Mouse (Mus musculus) liver, embryonic 15.5 days (tissue): Measurements from ENCODE around the gene Mal. TPM values are rescaled to one million over a fixed set of nuclear protein-coding genes. Genes with fewer than 3 reads are reported as not detected.
A peak's percentile ranks its signal among the peaks of the same experiment; 100 is the strongest.
"Not testable (repeated sequence)": the region's sequence is repeated elsewhere in the genome, so short reads cannot be mapped to it uniquely, and the experiment has no call there.

Experiments
- ATAC-seq: fragments of 200-750 bp; cut with Nextera tagmentation; 2 replicates; pipeline ENCODE4 v1.8.0; 2017; ENCODE audit warnings: moderate number of reproducible peaks, mild to moderate bottlenecking, moderate library complexity; ENCODE audit not compliant: insufficient read depth
- H3K27ac ChIP-seq: fragments of 300-500 bp; sonication (generic); replicated peaks from 2 replicates; pipeline ENCODE4 v1.5.1; 2015; ENCODE audit warnings: mild to moderate bottlenecking, inconsistent platforms
- H3K27me3 ChIP-seq: fragments of 300-500 bp; sonication (generic); 2 replicates; pipeline ENCODE4 v1.6.1; 2015; ENCODE audit warnings: mild to moderate bottlenecking, inconsistent platforms
- H3K36me3 ChIP-seq: fragments of 300-500 bp; sonication (generic); replicated peaks from 2 replicates; pipeline ENCODE4 v1.6.1; 2015; ENCODE audit warnings: moderate library complexity, mild to moderate bottlenecking, inconsistent platforms
- H3K4me1 ChIP-seq: fragments of 300-500 bp; sonication (generic); replicated peaks from 2 replicates; pipeline ENCODE4 v1.6.1; 2015; ENCODE audit warnings: inconsistent platforms
- H3K4me2 ChIP-seq: fragments of 300-500 bp; sonication (generic); 2 replicates; pipeline ENCODE4 v1.6.1; 2015; ENCODE audit warnings: moderate library complexity, mild to moderate bottlenecking, inconsistent platforms
- H3K4me3 ChIP-seq: fragments of 300-500 bp; sonication (generic); replicated peaks from 2 replicates; pipeline ENCODE4 v1.5.1; 2015; ENCODE audit warnings: mild to moderate bottlenecking, inconsistent platforms
- H3K9ac ChIP-seq: fragments of 300-500 bp; sonication (generic); 2 replicates; pipeline ENCODE4 v1.6.1; 2015; ENCODE audit warnings: moderate library complexity, mild to moderate bottlenecking, inconsistent platforms
- H3K9me3 ChIP-seq: fragments of 300-500 bp; sonication (generic); replicated peaks from 2 replicates; pipeline ENCODE4 v1.6.1; 2016; ENCODE audit warnings: inconsistent platforms
- WGBS: fragments of 180-500 bp; shearing (Covaris S2); methylation state at CpG from one replicate; pipeline ENCODE4 v1.1.7; 2015; ENCODE audit warnings: mixed read lengths; ENCODE audit not compliant: insufficient replicate concordance; 5-methylcytosine and 5-hydroxymethylcytosine counted together
- polyA plus RNA-seq: library from polyadenylated mRNA; unstranded; fragments of >200 nt; fragmentation: Nextera tagmentation; extraction: Ambion mirVana; gene quantifications from 2 replicates; pipeline ENCODE4 v1.2.1, GENCODE M21; 2015

The Mal gene
- polyA plus RNA-seq, 1 experiment from 2014 or later = 0.31 TPM

GRCm38 (mm10) chr2:127624786-127625185 is 31.7 kb downstream of the Mal start:
- 64% methylated on average over 2 of the region's 2 CpGs for WGBS
- H3K36me3 ChIP-seq = no peaks in the 10 kb centered on the region
- H3K4me2 ChIP-seq = no peak overlapping the region
- H3K9me3 ChIP-seq = no peaks in the 10 kb centered on the region
- no peaks in the 10 kb centered on the region for H3K4me1 ChIP-seq
- H3K9ac ChIP-seq = no peak overlapping the region
- no peak overlapping the region for H3K27ac ChIP-seq
- peaks cover 9% of the 10 kb centered on the region; the same call in 1 of the 2 replicates for H3K27me3 ChIP-seq
- no peak overlapping the region for H3K4me3 ChIP-seq
- no peak for ATAC-seq

- Histone ChIP-seq H3K9ac (no peak overlapping the region), H3K9me3 (no peaks in the 10 kb centered on the region), H3K4me1 (no peaks in the 10 kb centered on the region), H3K4me2 (no peak overlapping the region), H3K27ac (no peak overlapping the region), H3K27me3 (peaks cover 9% of the 10 kb centered on the region; the same call in 1 of the 2 replicates), H3K36me3 (no peaks in the 10 kb centered on the region), H3K4me3 (no peak overlapping the region)
- ATAC-seq = no peak
- 34% methylated on average over 3 of the region's 3 CpGs for WGBS
These were observed 34.4 kb downstream of the Mal start for GRCm38 (mm10) chr2:127622065-127622464.

DNA sequence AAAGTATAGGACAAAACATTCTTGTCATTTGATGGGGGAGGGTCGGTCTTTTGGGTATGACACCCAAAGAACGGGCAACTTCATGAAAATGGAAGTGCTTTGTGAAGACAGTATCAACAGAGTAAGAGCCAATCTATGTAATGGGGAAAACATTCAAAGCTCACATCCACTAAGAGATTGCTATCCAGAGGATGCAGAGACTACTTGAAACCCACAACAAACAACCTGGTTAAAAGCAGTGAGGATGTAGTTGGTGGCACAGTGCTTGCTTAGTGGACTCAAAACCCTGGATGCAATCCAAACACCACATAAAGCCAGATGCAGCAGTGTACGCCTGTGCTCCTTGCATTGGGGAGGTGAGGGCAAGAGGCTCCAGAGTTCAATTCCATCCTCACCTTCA is 37.2 kb downstream of the Mal start:
- H3K4me2 ChIP-seq = no peak overlapping the region
- H3K9me3 ChIP-seq = no peaks in the 10 kb centered on the region
- no peak overlapping the region for H3K9ac ChIP-seq
- H3K4me3 ChIP-seq = no peak overlapping the region
- peaks cover 9% of the 10 kb centered on the region; the same call in 1 of the 2 replicates for H3K27me3 ChIP-seq
- no peak overlapping the region for H3K27ac ChIP-seq
- no peaks in the 10 kb centered on the region for H3K4me1 ChIP-seq
- H3K36me3 ChIP-seq = no peaks in the 10 kb centered on the region
- no peak for ATAC-seq
- 52% methylated on average over 3 of the region's 3 CpGs for WGBS

- H3K4me2 ChIP-seq = no peak overlapping the region
- no peak overlapping the region for H3K9ac ChIP-seq
- H3K4me1 ChIP-seq = no peaks in the 10 kb centered on the region
- H3K27ac ChIP-seq = no peak overlapping the region
- H3K27me3 ChIP-seq = peaks cover 9% of the 10 kb centered on the region; the same call in 1 of the 2 replicates
- H3K4me3 ChIP-seq = no peak overlapping the region
- no peak for ATAC-seq
- H3K9me3 ChIP-seq = no peaks in the 10 kb centered on the region
- 65% methylated on average over 4 of the region's 4 CpGs for WGBS
- no peaks in the 10 kb centered on the region for H3K36me3 ChIP-seq
These were observed 44.2 kb downstream of the Mal start for GRCm38 (mm10) chr2:127612288-127612687.

DNA sequence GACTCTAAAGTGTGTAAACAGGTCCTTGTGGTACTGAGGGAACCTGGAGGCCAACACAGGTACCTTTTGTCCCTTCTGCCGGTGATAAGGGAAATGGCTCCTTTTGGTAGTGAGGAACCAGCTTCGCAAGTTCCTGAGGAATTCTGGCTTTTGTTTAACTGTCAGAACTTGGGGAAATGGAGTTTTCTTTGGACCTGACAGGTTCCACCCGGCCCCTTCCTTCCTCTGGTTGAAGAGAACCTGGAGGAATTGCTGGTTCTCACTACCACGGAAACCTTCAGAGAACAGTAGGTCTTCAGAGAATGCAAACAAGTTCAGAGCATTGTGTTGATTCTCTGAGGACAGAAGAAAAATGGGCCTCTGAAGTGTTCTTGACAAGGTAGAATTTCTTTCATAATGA is 45.1 kb downstream of the Mal start:
- no peak overlapping the region for H3K27ac ChIP-seq
- 32% methylated on average over 4 of the region's 4 CpGs for WGBS
- no peaks in the 10 kb centered on the region for H3K9me3 ChIP-seq
- no peaks in the 10 kb centered on the region for H3K4me1 ChIP-seq
- peaks cover 9% of the 10 kb centered on the region; the same call in 1 of the 2 replicates for H3K27me3 ChIP-seq
- no peak overlapping the region for H3K4me3 ChIP-seq
- no peak overlapping the region for H3K9ac ChIP-seq
- no peaks in the 10 kb centered on the region for H3K36me3 ChIP-seq
- no peak for ATAC-seq
- no peak overlapping the region for H3K4me2 ChIP-seq

- 36% methylated on average over 5 of the region's 5 CpGs for WGBS
- Histone ChIP-seq H3K4me3 (no peak overlapping the region), H3K36me3 (peaks cover 15% of the 10 kb centered on the region), H3K27ac (no peak overlapping the region), H3K4me1 (no peaks in the 10 kb centered on the region), H3K9ac (no peak overlapping the region), H3K9me3 (no peaks in the 10 kb centered on the region), H3K4me2 (no peak overlapping the region), H3K27me3 (peaks cover 9% of the 10 kb centered on the region; the same call in 1 of the 2 replicates)
- no peak for ATAC-seq
These were observed 47.5 kb downstream of the Mal start for GRCm38 (mm10) chr2:127608986-127609385.

DNA sequence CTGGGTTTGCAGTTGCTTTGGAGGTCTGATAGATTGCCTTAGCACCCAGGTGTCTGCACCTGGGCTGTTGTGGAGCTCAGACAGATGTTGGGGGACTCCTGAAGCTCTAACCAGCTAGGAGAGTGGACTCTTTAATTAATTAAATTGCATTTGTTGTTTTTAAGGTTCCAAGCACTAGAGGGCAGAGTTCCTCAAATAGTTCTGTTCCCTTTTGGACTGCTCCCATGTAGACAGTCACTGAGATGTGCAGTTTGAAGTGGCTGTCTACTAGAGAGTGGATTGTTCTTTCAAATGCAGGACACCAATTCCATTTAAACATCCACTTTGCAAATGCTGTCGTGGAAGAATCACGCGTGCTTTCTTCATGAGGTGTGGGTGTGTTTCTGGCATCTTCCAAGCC is 48.3 kb downstream of the Mal start:
- no peak overlapping the region for H3K9ac ChIP-seq

DNA sequence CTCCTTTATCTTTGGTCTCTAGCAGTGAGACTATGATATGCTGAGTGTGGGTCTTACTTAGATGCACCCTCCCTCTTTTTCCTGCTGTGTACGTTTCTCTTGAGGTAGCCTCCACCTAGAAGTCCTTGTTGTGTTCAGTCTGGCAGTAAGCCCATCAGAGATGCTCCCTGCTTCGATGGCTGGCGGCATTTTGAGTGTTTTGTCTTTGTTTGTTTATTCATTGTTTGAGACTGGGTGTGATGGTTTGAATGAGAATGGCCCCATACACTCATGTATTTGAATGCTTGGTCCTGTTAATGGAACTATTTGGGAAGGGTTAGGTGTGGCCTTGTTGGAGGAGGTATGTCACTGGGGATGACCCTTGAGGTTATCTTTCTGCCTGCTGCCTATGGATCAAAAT is 51.3 kb downstream of the Mal start:
- Histone ChIP-seq H3K27ac (no peak overlapping the region), H3K4me2 (no peak overlapping the region), H3K36me3 (peaks cover 48% of the 10 kb centered on the region), H3K9ac (no peak overlapping the region), H3K4me3 (no peak overlapping the region), H3K9me3 (no peaks in the 10 kb centered on the region), H3K27me3 (peaks cover 6% of the 10 kb centered on the region; the same call in 1 of the 2 replicates), H3K4me1 (no peaks in the 10 kb centered on the region)
- ATAC-seq = no peak
- 80% methylated on average over 3 of the region's 3 CpGs for WGBS

More for the DNA sequence above, 48.3 kb downstream of the Mal start:
- H3K4me1 ChIP-seq = no peaks in the 10 kb centered on the region
- H3K27ac ChIP-seq = no peak overlapping the region
- no peak for ATAC-seq
- peaks cover 19% of the 10 kb centered on the region for H3K36me3 ChIP-seq
- no peak overlapping the region for H3K4me3 ChIP-seq
- 43% methylated on average over 3 of the region's 3 CpGs for WGBS
- H3K9me3 ChIP-seq = no peaks in the 10 kb centered on the region
- H3K4me2 ChIP-seq = no peak overlapping the region
- H3K27me3 ChIP-seq = peaks cover 9% of the 10 kb centered on the region; the same call in 1 of the 2 replicates

- 0 out of 2 replicates have a peak, but pooled peaks have one; percentile 12 for ATAC-seq
- not testable (repeated sequence) for H3K4me2 ChIP-seq, H3K9me3 ChIP-seq, H3K27me3 ChIP-seq, H3K4me3 ChIP-seq, H3K4me1 ChIP-seq, H3K9ac ChIP-seq, H3K27ac ChIP-seq
- H3K36me3 ChIP-seq = peaks cover 64% of the 10 kb centered on the region
- 68% methylated on average over 6 of the region's 8 CpGs for WGBS
These were observed 53.1 kb downstream of the Mal start for GRCm38 (mm10) chr2:127603383-127603782.

DNA sequence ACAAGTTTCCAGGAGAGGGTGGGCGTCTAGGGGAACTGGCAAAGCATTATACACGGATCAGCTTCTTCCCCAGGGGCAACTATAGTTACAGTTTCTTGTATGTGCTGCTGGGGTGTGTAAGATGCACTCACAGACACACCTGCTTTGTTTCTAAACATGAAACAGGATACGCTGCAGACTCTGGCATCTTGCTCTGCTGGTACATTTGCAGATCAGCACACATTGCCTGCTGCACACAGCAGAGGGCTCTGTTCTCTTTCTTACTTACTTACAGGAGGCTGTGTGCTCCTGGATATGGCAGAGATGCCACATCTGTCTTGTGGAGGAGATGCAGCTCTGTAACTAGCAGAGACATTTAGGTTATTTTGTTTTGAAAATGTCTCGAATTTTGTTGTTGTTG is 65.7 kb downstream of the Mal start:
- Histone ChIP-seq H3K9ac (no peak overlapping the region), H3K27ac (no peak overlapping the region), H3K9me3 (no peaks in the 10 kb centered on the region), H3K4me3 (no peak overlapping the region), H3K27me3 (no peaks in the 10 kb centered on the region), H3K36me3 (peaks cover 45% of the 10 kb centered on the region), H3K4me1 (peaks cover 28% of the 10 kb centered on the region), H3K4me2 (no peak overlapping the region)
- WGBS = 55% methylated on average over 4 of the region's 4 CpGs
- no peak for ATAC-seq

DNA sequence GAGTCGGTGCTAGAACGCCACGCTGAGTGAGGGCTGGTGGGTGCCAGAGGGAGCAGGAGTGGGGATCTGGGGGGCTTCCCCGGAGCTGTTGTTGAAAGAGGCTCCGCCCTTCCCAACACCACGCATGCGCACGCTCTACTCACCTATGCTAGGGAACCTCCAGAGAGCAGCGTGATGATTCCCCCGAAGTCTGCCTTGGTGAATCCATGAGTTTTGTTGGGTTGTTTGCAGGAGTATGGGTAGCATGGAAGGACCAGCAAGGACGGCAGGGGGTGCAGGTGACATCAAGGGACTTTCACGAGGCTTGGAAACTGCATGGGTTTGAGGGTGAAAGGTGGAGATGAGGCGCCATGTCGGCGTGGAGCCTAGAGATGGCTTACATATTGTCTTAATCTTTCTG is 66.3 kb downstream of the Mal start:
- no peak overlapping the region for H3K9ac ChIP-seq
- H3K36me3 ChIP-seq = peaks cover 38% of the 10 kb centered on the region
- H3K4me3 ChIP-seq = no peak overlapping the region
- WGBS = 69% methylated on average over 15 of the region's 15 CpGs
- H3K27ac ChIP-seq = no peak overlapping the region
- no peak overlapping the region; the same call in 1 of the 2 replicates for H3K4me2 ChIP-seq
- no peaks in the 10 kb centered on the region for H3K9me3 ChIP-seq
- ATAC-seq = no peak
- peaks cover 3% of the 10 kb centered on the region; the same call in 1 of the 2 replicates for H3K27me3 ChIP-seq
- peaks cover 28% of the 10 kb centered on the region for H3K4me1 ChIP-seq

GRCm38 (mm10) chr2:127588897-127589296 is 67.6 kb downstream of the Mal start:
- H3K9me3 ChIP-seq = no peaks in the 10 kb centered on the region
- 71% methylated on average over 9 of the region's 9 CpGs for WGBS
- H3K4me3 ChIP-seq = 0 out of 2 replicates have a peak overlapping the region, but pooled peaks have one; percentile 78
- H3K9ac ChIP-seq = no peak overlapping the region
- H3K4me2 ChIP-seq = peak overlapping the region; percentile 79
- no peak overlapping the region for H3K27ac ChIP-seq
- H3K27me3 ChIP-seq = peaks cover 3% of the 10 kb centered on the region; the same call in 1 of the 2 replicates
- peaks cover 26% of the 10 kb centered on the region for H3K36me3 ChIP-seq
- peaks cover 37% of the 10 kb centered on the region for H3K4me1 ChIP-seq
- no peak for ATAC-seq
